Mouse (Mus musculus) urinary bladder, postnatal 10 days (tissue): ENCODE measurements around the gene Mettl24.

Experiments used
- DNase-seq: peaks from one replicate; pipeline ENCODE4 v3.0.0; 2022; ENCODE audit warnings: low spot score

Mettl24 gene

DNA sequence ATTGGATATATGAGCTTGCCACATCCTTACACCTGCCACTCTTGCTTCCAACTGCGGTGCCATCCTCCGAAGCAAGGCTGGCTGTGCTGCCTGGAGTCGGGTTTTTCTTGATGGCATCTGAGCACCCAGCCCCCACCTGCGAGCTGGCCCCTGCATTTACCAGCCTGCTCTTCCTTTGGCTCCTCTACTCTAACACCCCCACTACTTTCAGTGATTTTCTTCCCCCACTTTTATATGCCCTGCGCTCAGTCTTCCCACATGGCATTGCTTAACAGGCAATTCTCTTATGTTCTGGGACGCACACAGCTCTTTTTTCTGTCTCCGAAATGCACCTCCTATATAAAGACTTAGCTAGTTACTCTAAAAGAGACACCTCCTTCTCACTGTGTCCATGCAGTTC lies 1.2 kb downstream of the Mettl24 start:
- DNase-seq, result no peak

DNA sequence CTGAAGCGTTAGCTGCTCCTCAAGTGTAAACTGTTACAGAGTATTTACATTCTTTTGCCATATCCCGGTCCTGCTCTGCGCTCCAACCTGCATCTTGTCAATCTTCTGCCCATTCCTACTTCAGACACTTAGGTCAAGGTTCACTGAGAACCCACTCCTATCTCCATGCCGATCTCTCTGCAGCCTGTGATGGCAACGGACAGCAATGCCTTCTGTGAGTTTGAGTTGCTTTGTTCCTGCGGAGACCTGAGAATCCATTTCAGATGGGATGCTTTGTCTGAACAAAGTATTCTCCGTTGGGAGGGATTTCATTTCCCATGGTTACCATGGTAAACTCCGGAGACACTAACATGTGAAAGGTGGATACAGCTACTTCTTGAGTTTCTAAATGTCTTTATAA lies 2.6 kb downstream of the Mettl24 start:
- DNase-seq, result no peak

DNA sequence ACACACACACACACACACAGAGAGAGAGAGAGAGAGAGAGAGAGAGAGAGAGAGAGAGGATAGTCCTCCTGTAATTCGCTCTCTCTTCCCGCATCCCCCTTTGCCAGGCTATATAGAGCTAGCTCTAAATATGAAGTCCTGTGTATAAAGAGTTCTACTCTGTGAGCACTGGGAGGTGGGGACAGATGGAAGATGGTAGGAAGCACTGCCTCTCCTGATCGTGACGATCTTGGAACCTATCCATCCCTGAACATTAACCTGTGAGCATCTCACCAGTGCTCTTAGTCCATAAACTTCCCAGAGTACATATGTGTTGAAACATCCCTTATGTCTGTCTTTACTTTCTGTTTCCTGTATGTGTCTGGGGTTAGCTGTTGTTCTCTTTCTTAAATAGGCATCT lies 3.9 kb downstream of the Mettl24 start:
- no peak for DNase-seq

DNA sequence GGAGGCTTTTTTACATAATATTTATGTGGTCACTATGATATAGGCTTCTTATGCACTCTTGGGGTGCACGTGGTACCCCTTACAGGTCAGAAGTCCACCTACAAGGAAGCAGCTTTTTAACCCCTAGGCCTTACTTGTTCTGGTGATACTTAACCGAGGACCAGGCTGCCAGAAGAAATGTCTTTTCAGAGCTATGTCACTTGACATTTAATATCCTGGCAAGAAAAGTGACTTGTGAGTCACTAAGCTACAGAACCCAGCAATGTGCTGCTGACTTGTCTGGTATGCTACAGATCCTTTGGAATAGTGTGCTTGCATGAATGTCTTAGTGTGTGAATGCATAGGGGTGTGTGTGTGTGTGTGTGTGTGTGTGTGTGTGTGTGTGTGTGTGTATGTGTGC lies 4.3 kb downstream of the Mettl24 start:
- no peak for DNase-seq

DNA sequence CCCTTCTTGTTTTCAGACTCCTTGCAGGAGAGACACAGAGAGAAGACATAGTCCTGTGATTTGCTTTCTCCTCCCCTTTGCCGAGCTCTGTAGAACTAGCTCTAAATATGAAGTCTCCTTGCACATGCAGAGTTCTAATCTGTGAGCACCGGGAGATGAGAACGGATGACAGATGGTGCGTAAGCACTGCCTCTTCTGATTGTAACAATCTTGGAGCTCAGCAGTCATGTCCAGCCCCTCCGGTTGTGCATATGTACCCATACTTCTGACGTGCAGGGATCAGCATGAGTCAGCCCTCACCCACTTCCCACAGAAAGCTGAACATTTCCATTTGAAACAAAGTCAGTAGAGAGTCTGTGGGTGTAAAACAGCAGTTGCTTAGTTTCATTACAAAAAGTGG lies 5.2 kb downstream of the Mettl24 start:
- no peak for DNase-seq

DNA sequence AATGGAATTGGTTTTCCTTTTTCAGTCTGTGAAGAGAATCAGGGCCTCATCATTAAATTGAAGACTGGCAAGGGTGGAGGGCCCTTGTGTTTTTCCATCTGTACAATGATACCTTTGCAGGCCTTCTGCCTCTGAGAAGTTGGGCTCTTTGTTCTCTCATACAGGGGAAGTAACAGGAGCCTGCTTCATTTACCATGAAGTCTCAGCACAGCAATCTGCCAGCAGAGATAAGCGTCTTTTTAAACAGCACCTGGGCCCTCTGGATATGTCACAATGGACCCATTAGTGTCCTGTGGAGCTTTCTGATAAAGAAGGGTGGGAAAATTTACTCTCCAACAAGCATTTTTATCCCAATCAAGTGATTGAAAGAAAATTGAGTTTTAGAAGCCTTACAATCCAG lies 5.8 kb downstream of the Mettl24 start:
- DNase-seq, result no peak

DNA sequence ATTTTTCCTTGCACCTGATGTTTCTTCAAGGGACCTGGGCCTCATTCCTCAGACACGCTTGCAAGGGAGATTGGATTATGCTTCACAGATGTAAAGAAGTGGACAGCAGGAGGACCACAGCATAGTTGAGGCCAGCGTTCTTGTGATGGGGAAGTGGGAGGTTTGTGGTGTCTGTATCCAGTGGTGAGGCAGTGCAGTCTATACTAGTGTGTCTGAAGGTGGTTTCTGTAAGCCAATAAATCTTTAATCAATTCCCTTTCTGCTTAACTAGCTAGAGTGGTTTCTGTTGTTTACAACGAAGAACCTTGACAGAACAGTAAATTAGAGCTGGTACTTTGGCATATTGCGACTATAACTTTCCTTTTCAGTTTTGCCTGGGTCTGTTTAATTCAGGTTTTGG lies 15.6 kb downstream of the Mettl24 start:
- no peak for DNase-seq

DNA sequence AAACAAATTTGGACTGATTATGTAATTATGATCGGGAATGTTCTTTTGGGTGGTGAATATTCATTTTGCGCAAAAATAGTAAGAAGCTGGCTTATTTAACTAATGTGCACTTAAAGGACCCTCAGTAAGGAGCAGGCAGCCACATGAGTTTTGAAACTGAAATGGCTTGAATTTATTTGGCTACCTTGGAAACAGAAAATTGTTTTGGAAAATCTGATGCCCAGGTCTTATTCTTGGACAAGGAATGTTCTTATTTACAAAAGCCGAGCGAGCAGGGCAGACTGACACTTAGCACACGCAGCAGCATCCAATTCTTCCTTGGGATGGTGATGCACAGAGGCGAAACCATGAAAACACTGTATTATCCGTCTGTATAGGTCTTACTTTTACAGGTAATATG lies 28.0 kb downstream of the Mettl24 start:
- DNase-seq, result no peak

DNA sequence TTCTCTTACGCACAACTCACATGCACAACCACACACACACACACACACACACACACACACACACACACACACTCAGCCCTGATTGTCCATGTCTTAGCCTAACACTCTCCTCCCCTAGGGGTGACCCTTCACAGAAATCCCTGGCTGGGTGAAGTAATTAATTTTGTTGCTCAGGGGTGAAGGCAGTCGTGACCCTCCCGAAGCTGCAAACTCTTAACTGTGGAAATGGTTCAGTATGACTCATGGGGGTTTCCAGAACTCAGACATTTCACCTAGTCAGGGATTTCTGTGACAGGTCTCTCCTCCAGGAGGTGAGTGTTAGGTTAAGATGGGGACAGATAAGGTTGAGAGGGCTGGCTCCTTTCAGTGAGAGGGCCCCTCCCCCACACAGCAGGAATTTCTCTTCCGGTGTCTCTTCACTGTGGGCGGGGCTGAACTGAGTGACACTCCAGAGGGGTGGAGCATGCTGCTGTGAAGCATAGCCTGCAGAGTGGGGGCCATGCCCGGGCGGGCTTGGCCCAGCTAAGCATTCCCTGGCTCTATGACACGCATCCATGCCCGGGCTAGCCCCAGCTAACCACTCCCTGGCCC lies 30.0 kb downstream of the Mettl24 start:
- no peak for DNase-seq

DNA sequence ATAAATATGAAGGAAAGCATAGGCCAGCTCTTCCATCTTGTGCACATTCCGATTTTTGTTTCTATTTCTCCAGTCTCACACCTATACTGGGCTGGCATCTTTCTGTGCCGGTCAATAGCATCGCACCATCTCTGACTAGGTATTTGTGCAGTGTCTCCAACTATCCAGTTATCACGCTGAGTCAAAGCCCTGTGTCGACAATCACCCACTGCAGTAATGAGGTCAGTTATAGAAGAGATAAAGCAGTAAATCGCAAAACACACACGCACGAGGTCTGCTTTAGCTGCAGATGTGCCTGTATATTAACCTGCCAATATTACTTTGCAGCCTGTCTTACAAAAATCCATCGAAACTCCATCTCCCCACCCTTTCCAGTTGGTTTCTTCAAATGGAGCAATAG lies 30.7 kb downstream of the Mettl24 start:
- DNase-seq, result no peak

DNA sequence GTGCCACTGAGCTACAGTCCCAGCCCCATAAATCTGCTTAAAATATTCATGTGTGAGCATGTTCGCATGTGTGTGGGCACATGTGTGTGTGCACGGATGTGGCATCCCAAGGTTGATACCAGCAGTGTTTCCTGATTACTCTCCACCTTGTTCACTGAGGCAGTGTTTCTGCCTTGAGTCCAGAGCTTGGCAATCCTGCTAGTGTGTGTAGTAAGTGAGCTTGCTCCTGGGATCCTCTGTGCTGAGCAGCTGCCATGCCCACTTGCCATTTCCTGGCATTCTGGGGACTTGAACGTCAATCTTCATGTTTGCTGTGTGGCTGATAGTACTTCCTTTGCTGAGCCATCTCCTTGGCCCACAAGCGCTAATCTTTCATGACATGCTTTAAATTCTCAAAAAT lies 32.1 kb downstream of the Mettl24 start:
- no peak for DNase-seq

DNA sequence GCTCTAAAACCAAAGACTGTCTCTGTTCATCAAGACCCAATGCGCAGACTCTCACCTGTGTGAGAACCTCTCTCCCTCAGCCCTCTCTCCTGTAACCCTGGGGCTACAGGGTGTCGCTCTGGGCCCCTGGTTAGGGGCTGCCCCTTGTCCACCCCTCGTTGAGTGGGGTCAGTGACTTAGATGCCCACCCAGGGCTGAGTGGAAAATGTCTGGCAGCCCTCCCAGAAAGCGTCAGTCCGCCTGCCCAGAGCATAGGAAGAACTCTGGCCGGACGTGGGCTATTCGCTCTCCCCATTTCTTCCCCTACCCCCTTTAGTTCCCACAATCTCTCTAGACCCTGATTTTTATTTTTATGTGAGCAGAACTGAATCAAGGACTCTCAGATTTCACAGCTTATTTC lies 33.2 kb downstream of the Mettl24 start:
- DNase-seq, result no peak

DNA sequence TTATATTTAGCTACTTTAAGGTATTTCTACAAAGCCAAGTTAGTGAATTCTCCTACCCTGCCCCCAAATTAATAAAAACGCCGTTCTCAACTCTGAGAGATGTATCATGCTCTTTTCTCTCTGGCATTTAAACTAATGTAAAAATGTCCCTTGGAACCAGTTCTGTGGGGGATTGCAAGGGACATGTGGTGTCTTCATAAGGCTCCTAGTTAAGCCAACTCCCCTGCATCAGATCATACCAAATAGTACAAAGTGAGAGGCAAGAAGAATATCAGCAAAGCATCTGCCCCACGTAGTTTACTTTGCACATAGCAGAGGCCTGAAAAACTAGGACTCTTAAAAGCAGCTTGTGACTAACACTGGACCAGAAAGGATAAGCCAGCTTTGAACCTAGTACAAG lies 33.6 kb downstream of the Mettl24 start:
- DNase-seq, result no peak

DNA sequence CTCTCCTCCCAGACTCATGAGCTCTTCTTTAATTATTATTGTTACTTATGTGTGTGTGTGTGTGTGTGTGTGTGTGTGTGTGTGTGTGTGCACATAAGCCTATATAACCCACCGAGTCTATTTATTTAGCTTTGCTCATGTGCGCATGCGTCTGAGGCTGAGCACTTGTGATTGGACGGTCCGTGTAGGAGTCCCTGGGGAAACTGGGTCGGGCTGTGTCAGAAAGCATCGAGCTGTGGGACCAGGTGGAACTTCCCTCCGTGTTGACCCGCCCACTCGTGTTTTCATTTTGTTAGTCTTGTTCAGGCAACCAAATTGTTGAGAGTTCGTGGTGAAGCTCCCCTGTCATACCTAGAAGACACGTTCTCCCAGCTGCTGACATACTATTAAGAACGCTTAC lies 35.3 kb downstream of the Mettl24 start:
- DNase-seq, result no peak

DNA sequence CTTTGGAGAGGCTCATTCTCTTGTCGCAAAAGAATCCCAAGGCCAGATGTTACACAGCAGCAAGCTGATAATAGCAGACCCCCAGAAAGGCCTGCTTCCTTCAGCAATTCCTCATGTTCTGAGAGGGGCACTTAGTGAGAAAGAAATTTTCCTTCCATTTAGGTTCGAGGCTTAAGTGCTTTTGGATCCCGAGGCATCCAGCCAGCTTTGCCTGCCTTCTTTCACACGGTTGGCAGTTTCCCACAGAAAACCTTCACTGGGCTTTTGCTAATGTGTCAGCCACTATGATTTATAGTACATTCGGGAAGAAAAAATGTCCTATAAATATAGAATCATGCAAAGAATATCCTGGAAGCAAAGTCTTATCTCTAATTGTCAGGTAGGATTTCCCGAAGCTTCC lies 36.0 kb downstream of the Mettl24 start:
- DNase-seq, result no peak

DNA sequence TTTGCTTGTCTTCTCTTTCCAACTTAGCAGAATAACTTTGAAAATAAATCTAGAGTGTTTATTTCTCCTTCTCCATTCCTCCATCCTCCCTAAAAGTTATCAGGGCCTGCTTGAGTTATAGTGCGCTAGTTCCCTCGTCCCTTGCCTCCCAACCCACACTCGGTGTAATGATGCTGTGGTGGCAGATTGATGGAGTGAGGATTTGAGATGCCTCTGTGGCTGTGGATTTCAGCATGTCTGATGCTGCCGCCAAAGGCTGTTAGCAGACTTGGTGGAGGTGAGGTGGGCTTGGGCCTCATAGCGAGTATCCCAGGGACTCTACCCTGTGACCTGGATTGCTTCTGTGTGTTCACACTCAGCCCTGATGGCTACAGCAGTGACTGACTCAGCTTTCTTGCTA lies 37.8 kb downstream of the Mettl24 start:
- no peak for DNase-seq

DNA sequence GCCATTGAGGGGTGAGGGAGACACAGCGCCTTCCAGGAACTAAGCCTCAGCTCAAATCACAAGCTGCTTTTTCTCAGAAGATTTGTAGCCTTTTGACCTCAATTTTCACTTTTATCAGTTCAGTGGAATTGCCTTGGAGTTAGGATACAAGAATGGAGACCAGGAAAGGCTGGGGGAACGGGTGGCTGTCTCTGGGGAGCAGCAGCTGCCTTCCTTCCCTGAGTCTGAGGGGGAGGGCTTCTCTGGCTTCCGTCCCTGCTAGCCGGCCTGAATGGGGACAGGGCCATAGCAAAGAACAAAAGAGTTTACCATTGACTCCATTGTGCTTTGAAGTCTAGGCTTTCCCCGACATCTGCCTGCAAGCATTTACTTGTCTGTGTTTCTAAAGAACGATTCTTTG lies 41.3 kb downstream of the Mettl24 start:
- no peak for DNase-seq

DNA sequence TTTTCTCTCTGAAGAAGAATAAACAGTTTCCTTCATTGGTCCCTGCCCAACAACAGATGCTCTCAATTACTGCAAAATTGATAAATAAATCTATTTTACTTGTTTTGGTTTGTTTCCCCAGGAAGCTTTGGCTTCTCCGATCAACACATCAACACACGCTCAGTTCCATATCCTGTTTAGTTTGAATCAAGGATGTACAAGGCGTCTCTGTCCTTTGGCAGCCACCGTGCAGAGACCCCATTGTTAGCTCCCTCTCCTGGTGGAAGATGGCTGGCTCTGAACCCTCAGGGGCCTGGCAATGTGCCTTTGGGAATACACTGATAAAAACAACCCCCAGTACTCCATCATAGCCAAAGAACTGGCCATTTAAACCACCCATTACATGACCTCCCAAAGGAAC lies 42.0 kb downstream of the Mettl24 start:
- no peak for DNase-seq

DNA sequence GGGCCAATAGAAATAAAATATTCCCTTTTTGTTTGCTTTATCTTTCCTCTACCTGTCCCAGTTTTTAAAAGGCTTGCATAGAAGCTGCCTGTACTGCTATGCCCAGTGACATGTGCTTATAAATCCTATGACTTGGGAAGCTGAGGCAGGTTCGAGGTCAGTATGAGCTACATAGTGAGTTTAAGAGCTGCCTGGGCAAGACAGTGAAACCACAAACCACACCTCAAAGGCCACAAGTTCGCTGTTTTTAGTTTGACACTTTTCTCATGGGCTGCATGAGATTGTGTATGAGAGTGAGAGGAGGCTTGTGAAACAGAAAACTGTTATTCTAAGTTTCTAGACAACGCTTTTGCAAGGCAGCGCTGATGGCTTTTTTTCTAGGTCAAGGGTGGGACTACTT lies 42.4 kb downstream of the Mettl24 start:
- DNase-seq, result no peak

DNA sequence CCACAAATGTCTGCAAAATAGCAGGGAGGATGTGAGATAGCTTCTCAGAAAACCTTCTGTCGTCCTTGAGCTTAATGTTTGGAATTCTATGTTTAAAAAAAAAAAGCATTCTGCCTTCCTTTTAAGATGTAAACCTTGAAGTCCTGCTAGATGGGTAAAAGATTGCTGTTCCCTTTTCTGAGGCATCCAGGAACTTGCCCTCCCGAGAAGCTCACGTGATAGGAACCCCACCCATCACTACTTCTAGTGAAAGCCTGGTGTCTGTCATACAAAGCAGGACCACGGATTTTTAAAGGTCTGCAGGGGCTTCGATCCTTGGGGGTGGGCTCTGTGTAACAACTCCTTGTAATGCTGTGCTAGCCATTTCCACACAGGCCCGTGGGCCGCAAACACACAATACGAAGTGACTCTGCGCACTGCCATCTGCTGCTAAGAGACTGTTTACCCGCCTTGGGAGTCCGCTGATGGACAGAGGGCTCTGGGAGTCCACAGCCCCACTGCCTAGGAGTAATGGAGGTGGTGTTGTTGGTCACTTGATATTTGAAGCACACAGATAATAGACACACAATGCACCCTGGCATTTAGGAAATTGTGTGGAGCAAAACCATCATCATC lies 43.3 kb downstream of the Mettl24 start:
- no peak for DNase-seq

DNA sequence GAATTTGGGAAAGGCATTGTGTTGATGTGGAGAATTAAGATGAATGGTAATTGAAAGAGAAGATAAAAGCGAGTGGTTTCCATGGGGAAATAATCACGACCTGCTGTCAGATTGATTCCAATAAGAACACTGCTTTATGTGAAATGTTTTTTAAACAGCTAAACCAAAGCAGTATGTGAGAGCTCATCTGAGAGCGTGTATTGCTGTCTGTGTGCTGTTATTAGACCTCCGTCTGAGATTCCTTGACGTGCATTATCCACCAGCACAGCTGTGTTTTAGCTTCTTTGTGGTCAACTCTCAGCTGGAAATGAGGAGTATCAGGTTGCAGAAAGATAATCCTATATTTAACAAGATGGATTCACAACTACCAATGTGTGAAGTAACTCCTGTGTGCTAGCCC lies 43.9 kb downstream of the Mettl24 start:
- no peak for DNase-seq

DNA sequence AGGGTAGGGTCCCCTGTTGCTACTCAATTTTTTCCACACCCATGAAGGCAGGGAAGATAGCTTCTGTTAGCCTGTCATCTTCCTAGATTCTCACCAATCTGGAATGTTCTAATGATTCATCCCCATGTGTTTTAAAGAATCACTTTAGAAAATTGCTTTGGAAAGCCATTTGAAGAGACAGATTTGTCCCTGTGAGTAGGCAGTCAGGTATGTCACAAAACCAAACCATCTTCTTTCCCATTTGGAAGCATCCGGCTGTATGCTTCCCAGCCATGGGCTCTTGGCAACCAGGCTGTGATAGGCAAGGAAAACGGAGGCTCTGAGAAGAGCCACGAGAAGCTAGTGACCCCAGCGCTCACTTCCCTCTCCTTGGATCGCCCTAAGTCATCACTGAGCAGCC lies 47.1 kb downstream of the Mettl24 start:
- DNase-seq, result no peak

DNA sequence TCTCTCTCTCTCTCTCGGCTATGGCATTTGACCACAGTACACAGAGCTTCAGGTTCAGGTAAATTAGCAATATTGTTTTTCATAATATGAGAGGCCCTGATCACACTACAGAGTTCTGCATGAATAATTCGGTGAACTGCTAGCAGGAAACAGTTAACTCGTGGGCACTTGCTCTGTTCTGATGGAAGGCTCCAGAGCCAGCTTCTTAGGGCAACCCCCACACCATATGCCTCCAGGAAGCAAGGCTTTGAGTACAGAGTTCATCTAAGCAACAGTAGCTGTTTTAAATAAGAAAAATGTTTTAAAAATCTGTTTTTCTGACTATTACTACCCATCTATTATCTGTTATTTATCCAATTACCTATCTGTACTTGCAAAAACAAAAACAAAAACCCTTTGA lies 50.2 kb downstream of the Mettl24 start:
- no peak for DNase-seq

DNA sequence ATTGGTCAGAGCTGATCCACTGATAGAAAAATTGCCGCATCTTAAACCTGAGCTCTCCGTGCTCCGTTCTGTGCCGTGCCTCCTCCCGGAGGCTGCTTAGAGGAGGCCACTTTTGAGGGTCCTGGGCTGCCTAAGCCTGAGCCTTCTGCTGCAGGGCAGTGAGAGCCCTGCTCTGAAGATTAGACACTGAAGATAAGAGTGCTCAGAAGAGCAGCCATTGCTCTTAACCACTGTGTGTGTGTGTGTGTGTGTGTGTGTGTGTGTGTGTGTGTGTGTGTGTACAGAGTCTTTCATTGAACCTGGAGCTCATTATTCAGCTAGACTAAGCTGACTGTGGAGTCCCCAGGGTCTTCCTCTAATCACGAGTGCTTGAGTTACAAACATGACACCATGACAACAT lies 53.1 kb downstream of the Mettl24 start:
- DNase-seq, result no peak
